Mouse (Mus musculus) CH12.LX (cell line): Measurements from ENCODE around the gene Fbln7. TPM values are rescaled to one million over a fixed set of nuclear protein-coding genes. Genes with fewer than 3 reads are reported as not detected.
A peak's percentile ranks its signal among the peaks of the same experiment; 100 is the strongest.

Experiments used
- DNase-seq: peaks from one replicate; pipeline ENCODE4 v3.0.0-alpha.2; 2013; ENCODE audit errors: extremely low read depth
- H3K27ac ChIP-seq: 2 replicates; pipeline ENCODE4 v1.5.1; 2012; ENCODE audit warnings: low read depth, mild to moderate bottlenecking, control low read depth, moderate library complexity; ENCODE audit not compliant: insufficient read depth
- H3K27me3 ChIP-seq: replicated peaks from 2 replicates; pipeline ENCODE3; 2012; ENCODE audit warnings: inconsistent platforms
- H3K36me3 ChIP-seq, 2 experiments: replicated peaks in 1 of 2; 2 replicates each; pipeline versions ENCODE3 to v1.6.1; 2012; ENCODE audit warnings: inconsistent platforms in 1 of 2, low read length in 1 of 2, mild to moderate bottlenecking in 1 of 2, mixed read lengths in 1 of 2, moderate library complexity in 1 of 2; ENCODE audit not compliant: control insufficient read depth in 1 of 2, insufficient read depth in 1 of 2
- H3K4me1 ChIP-seq, 2 experiments: 2 replicates each; pipeline ENCODE4 v1.6.1; 2012; ENCODE audit warnings: inconsistent platforms in 1 of 2, moderate library complexity in 1 of 2; ENCODE audit not compliant: insufficient read depth in 2 of 2, control insufficient read depth in 1 of 2
- H3K4me2 ChIP-seq: 2 replicates; pipeline ENCODE4 v1.6.1; 2012; ENCODE audit warnings: low read depth, mild to moderate bottlenecking, control low read depth; ENCODE audit not compliant: poor library complexity, insufficient read depth, severe bottlenecking
- H3K4me3 ChIP-seq, 3 experiments: fragments of 150-350 bp in 1 of 3; sonication (generic) in 1 of 3; replicated peaks in 1 of 3; 2 replicates each; pipeline versions ENCODE3 to v1.5.1; 2011 to 2012; ENCODE audit warnings: low read depth in 2 of 3, low read length in 2 of 3, mild to moderate bottlenecking in 2 of 3, moderate library complexity in 2 of 3, control low read depth in 1 of 3, improper control_type of control experiment in 1 of 3, inconsistent platforms in 1 of 3, mixed read lengths in 1 of 3; ENCODE audit not compliant: poor library complexity in 1 of 3
- H3K79me2 ChIP-seq: replicated peaks from 2 replicates; pipeline ENCODE4 v1.6.1; 2012; ENCODE audit warnings: mild to moderate bottlenecking, moderate library complexity; ENCODE audit not compliant: control insufficient read depth, poor library complexity, insufficient read depth, severe bottlenecking; ENCODE audit errors: extremely low read depth
- H3K9ac ChIP-seq: 2 replicates; pipeline ENCODE4 v1.6.1; 2012; ENCODE audit warnings: low read depth, mild to moderate bottlenecking, control low read depth, moderate library complexity; ENCODE audit not compliant: insufficient read depth
- H3K9me3 ChIP-seq: replicated peaks from 2 replicates; pipeline ENCODE3; 2012; ENCODE audit warnings: low read length, inconsistent platforms, mixed read lengths
- BHLHE40 ChIP-seq: IDR thresholded peaks from 2 replicates; pipeline ENCODE4 v1.6.1; 2011; ENCODE audit warnings: mild to moderate bottlenecking, low read depth, low read length, improper control_type of control experiment
- CHD2 ChIP-seq: IDR thresholded peaks from 2 replicates; pipeline ENCODE4 v1.6.1; 2011; ENCODE audit warnings: low read length, improper control_type of control experiment
- CTCF ChIP-seq, 2 experiments: IDR thresholded peaks in 1 of 2; conservative IDR thresholded peaks in 1 of 2; 2 replicates each; pipeline ENCODE4 v1.5.1; 2011 to 2012; ENCODE audit warnings: low read depth in 2 of 2, low read length in 2 of 2, improper control_type of control experiment in 1 of 2, inconsistent platforms in 1 of 2, mild to moderate bottlenecking in 1 of 2, moderate library complexity in 1 of 2
- E2F4 ChIP-seq: IDR thresholded peaks from 2 replicates; pipeline ENCODE4 v1.6.1; 2011; ENCODE audit warnings: low read depth, low read length, improper control_type of control experiment; ENCODE audit not compliant: insufficient replicate concordance
- ELF1 ChIP-seq: IDR thresholded peaks from 2 replicates; pipeline ENCODE4 v1.6.1; 2014; ENCODE audit warnings: low read depth, mild to moderate bottlenecking, inconsistent platforms, low read length, improper control_type of control experiment
- EP300 ChIP-seq: IDR thresholded peaks from 2 replicates; pipeline ENCODE4 v1.6.1; 2011; ENCODE audit warnings: low read length, improper control_type of control experiment
- ETS1 ChIP-seq: conservative IDR thresholded peaks from 2 replicates; pipeline ENCODE4 v1.6.1; 2012; ENCODE audit warnings: low read depth, mild to moderate bottlenecking, inconsistent platforms, low read length, improper control_type of control experiment, moderate library complexity
- HCFC1 ChIP-seq: IDR thresholded peaks from 2 replicates; pipeline ENCODE4 v1.6.1; 2012; ENCODE audit warnings: low read depth, mild to moderate bottlenecking, inconsistent platforms, low read length, improper control_type of control experiment
- IRF4 ChIP-seq: IDR thresholded peaks from 2 replicates; pipeline ENCODE4 v1.6.1; 2014; ENCODE audit warnings: low read depth, mild to moderate bottlenecking, inconsistent platforms, low read length, improper control_type of control experiment
- JUND ChIP-seq: conservative IDR thresholded peaks from 2 replicates; pipeline ENCODE4 v1.6.1; 2011; ENCODE audit warnings: low read depth, low read length, improper control_type of control experiment
- MEF2A ChIP-seq: IDR thresholded peaks from 2 replicates; pipeline ENCODE4 v1.6.1; 2014; ENCODE audit warnings: low read depth, mild to moderate bottlenecking, inconsistent platforms, low read length, improper control_type of control experiment, borderline replicate concordance
- MYC ChIP-seq: IDR thresholded peaks from 2 replicates; pipeline ENCODE4 v1.6.1; 2011; ENCODE audit warnings: low read depth, mild to moderate bottlenecking, improper control_type of control experiment, low read length
- NRF1 ChIP-seq: IDR thresholded peaks from 2 replicates; pipeline ENCODE4 v1.6.1; 2014; ENCODE audit warnings: low read depth, mild to moderate bottlenecking, inconsistent platforms, low read length, improper control_type of control experiment, moderate library complexity
- PAX5 ChIP-seq: IDR thresholded peaks from 2 replicates; pipeline ENCODE4 v1.6.1; 2012; ENCODE audit warnings: low read length, inconsistent platforms, mixed read lengths
- POLR2AphosphoS2 ChIP-seq: IDR thresholded peaks from 2 replicates; pipeline ENCODE4 v1.6.1; 2011; ENCODE audit warnings: low read depth, low read length, improper control_type of control experiment
- RAD21 ChIP-seq: IDR thresholded peaks from 2 replicates; pipeline ENCODE4 v1.6.1; 2011; ENCODE audit warnings: low read depth, mild to moderate bottlenecking, low read length, improper control_type of control experiment, moderate library complexity
- RCOR1 ChIP-seq: conservative IDR thresholded peaks from 2 replicates; pipeline ENCODE4 v1.6.1; 2012; ENCODE audit warnings: low read depth, mild to moderate bottlenecking, inconsistent platforms, low read length, improper control_type of control experiment
- SMC3 ChIP-seq: IDR thresholded peaks from 2 replicates; pipeline ENCODE4 v1.6.1; 2011; ENCODE audit warnings: low read depth, low read length, improper control_type of control experiment
- TCF12 ChIP-seq: IDR thresholded peaks from 2 replicates; pipeline ENCODE4 v1.6.1; 2014; ENCODE audit warnings: low read depth, mild to moderate bottlenecking, inconsistent platforms, low read length, improper control_type of control experiment
- UBTF ChIP-seq: IDR thresholded peaks from 2 replicates; pipeline ENCODE4 v1.6.1; 2012; ENCODE audit warnings: low read depth, mild to moderate bottlenecking, inconsistent platforms, low read length, improper control_type of control experiment, moderate library complexity
- USF1 ChIP-seq: IDR thresholded peaks from 2 replicates; pipeline ENCODE4 v1.6.1; 2014; ENCODE audit warnings: low read depth, mild to moderate bottlenecking, inconsistent platforms, low read length, improper control_type of control experiment
- USF2 ChIP-seq: conservative IDR thresholded peaks from 2 replicates; pipeline ENCODE4 v1.6.1; 2011; ENCODE audit warnings: low read depth, low read length, improper control_type of control experiment
- ZC3H11A ChIP-seq: IDR thresholded peaks from 2 replicates; pipeline ENCODE4 v1.6.1; 2012; ENCODE audit warnings: low read depth, mild to moderate bottlenecking, inconsistent platforms, low read length, improper control_type of control experiment
- ZMIZ1 ChIP-seq: IDR thresholded peaks from 2 replicates; pipeline ENCODE4 v1.6.1; 2012; ENCODE audit warnings: low read depth, mild to moderate bottlenecking, inconsistent platforms, low read length, improper control_type of control experiment
- ZNF384 ChIP-seq: IDR thresholded peaks from 2 replicates; pipeline ENCODE4 v1.6.1; 2012; ENCODE audit warnings: low read depth, low read length, improper control_type of control experiment, inconsistent platforms
- dilution Hi-C: fragments of 300-500 bp; cut with MboI; formaldehyde crosslinking; loops from 2 replicates; pipeline ENCODE4 v1.14.3; 2020; ENCODE audit warnings: low sequenced_read_pairs; ENCODE audit not compliant: extremely low pct_unique_long_range_greater_than_20kb, extremely low pct_ligation_motif_present
- in situ Hi-C: fragments of 300-500 bp; cut with MboI; formaldehyde crosslinking; loops from 3 replicates; pipeline ENCODE4 v1.14.3; 2019; ENCODE audit warnings: low sequenced_read_pairs, low pct_ligation_motif_present, low pct_unique_long_range_greater_than_20kb, mixed read lengths
- polyA plus RNA-seq: library from polyadenylated mRNA; unstranded; fragments of >175 nt; gene quantifications from 2 replicates; pipeline ENCODE4 v1.2.1, GENCODE M21; 2012; ENCODE audit warnings: low read depth; ENCODE audit not compliant: insufficient read length
- total RNA-seq, 2 experiments: library from RNA; depleted of rRNA; stranded (reverse); fragments of 300-350 nt in 1 of 2; fragments of >200 nt in 1 of 2; gene quantifications; 2 replicates each; pipeline ENCODE4 v1.2.3; 2012 to 2014

Fbln7 gene
- total and polyA plus RNA-seq, 3 experiments, result not detected

DNA sequence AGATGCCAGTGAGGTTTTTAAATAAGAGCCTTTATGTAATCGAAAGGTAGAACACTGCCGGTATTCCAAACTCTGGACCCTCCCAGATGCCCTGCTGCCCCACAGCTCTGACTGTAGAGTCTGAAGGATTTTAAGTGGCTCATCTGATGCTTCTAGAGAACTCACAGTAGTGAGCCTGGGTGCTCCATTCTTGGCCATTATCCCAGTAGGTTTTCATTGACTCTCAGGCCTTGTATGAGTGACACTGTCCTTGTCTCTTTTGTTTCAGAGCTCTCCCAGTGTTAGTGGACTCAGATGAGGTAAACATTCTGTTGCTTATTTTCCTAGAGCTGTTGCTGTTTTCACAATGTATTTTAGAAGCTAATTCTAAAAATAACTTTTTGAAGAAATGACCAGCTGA is 12.7 kb upstream of the Fbln7 start:
- Histone ChIP-seq H3K9ac (no peak overlapping the region), H3K4me2 (no peak overlapping the region), H3K36me3 (peaks cover 14 to 64% of the 10 kb centered on the region in 2 experiments), H3K4me3 (no peak overlapping the region), H3K4me1 (peaks cover 0 to 6% of the 10 kb centered on the region in 2 experiments; a peak in 2 of 4 replicates), H3K27ac (no peak overlapping the region), H3K9me3 (no peaks in the 10 kb centered on the region), H3K79me2 (no peaks in the 10 kb centered on the region), H3K27me3 (no peaks in the 10 kb centered on the region)
- no peak for DNase-seq
- in situ Hi-C loops, result no loop called here
- no peak for TF ChIP-seq BHLHE40
- no peak for TF ChIP-seq CTCF (conservative IDR thresholded peaks at IDR 0.05 in 1 of 2, IDR thresholded peaks at IDR 0.05 in 1 of 2; ENCODE audit: low read depth in 2 of 2, low read length in 2 of 2)
- no peak for TF ChIP-seq UBTF
- no peak for TF ChIP-seq POLR2AphosphoS2
- no peak for TF ChIP-seq ZMIZ1
- TF ChIP-seq EP300, result no peak
- TF ChIP-seq RCOR1, result no peak
- no peak for TF ChIP-seq JUND
- no peak for TF ChIP-seq ZNF384
- no peak for TF ChIP-seq PAX5
- no peak for TF ChIP-seq MEF2A
- dilution Hi-C loops, result no loop called here

DNA sequence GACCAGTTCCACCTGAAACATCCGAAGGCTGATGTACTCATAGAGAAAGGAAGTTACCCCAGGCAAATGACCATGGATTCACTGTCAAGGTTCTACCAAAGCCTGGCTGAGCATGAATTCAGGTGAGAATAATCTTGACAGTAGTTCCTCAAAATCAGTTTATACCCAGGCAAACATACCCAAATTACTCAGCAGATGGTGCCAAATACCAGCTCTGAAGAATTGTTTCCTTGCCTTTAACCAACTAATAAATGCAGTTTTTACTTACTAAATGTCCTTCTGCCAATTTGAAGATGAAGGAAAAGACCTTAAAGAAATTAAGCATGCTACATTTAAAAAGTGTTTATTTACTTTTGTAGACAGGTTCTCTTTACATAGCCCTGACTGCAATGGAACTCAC is 6.1 kb upstream of the Fbln7 start:
- TF ChIP-seq CHD2 (no peak), CTCF (conservative IDR thresholded peaks at IDR 0.05 in 1 of 2, IDR thresholded peaks at IDR 0.05 in 1 of 2; ENCODE audit: low read depth in 2 of 2, low read length in 2 of 2) (peak in 1 of 2 experiments; percentile 31; a peak in 2 of 4 replicates), RAD21 (peak; percentile 36), SMC3 (peak; percentile 18; the same call in 1 of the 2 replicates), NRF1 (no peak)
- Histone ChIP-seq H3K79me2 (no peaks in the 10 kb centered on the region), H3K27ac (no peak overlapping the region), H3K9me3 (peaks cover 4% of the 10 kb centered on the region), H3K4me2 (no peak overlapping the region), H3K9ac (no peak overlapping the region), H3K27me3 (no peaks in the 10 kb centered on the region), H3K36me3 (peaks cover 8 to 14% of the 10 kb centered on the region in 2 experiments), H3K4me3 (no peak overlapping the region), H3K4me1 (peaks cover 0 to 12% of the 10 kb centered on the region in 2 experiments; a peak in 2 of 4 replicates)
- dilution Hi-C loops (no loop called here), in situ Hi-C loops (no loop called here)
- no peak for DNase-seq

GRCm38 (mm10) chr2:128858962-128859361 is 3.8 kb upstream of the Fbln7 start:
- Histone ChIP-seq H3K27ac (no peak overlapping the region), H3K79me2 (no peaks in the 10 kb centered on the region), H3K4me1 (peaks cover 0 to 12% of the 10 kb centered on the region in 2 experiments; a peak in 2 of 4 replicates), H3K9me3 (peaks cover 4% of the 10 kb centered on the region), H3K36me3 (peaks cover 0 to 2% of the 10 kb centered on the region in 2 experiments), H3K9ac (no peak overlapping the region), H3K4me2 (no peak overlapping the region), H3K4me3 (no peak overlapping the region), H3K27me3 (no peaks in the 10 kb centered on the region)
- in situ Hi-C loops, result no loop called here
- dilution Hi-C loops, result no loop called here
- no peak for DNase-seq
- TF ChIP-seq IRF4 (no peak), SMC3 (no peak), RCOR1 (no peak), RAD21 (no peak), POLR2AphosphoS2 (no peak), MYC (no peak), ZC3H11A (no peak), ZNF384 (no peak), E2F4 (no peak), CHD2 (no peak), CTCF (conservative IDR thresholded peaks at IDR 0.05 in 1 of 2, IDR thresholded peaks at IDR 0.05 in 1 of 2; ENCODE audit: low read depth in 2 of 2, low read length in 2 of 2) (no peak), ETS1 (no peak), TCF12 (no peak), USF1 (no peak), USF2 (no peak), PAX5 (no peak), ELF1 (no peak), HCFC1 (no peak)
